Mouse (Mus musculus) erythroblast, embryonic 14.5 days (primary cell): ENCODE data around the gene Fam160a1. TPM values are rescaled to one million over a fixed set of nuclear protein-coding genes. Genes with fewer than 3 reads are reported as not detected.

Source experiments
- H3K27me3 ChIP-seq: 2 replicates; pipeline ENCODE4 v1.6.1; 2012; ENCODE audit warnings: inconsistent platforms; ENCODE audit not compliant: control insufficient read depth
- H3K36me3 ChIP-seq: 2 replicates; pipeline ENCODE4 v1.6.1; 2012; ENCODE audit warnings: mild to moderate bottlenecking, inconsistent platforms; ENCODE audit not compliant: control insufficient read depth
- H3K4me1 ChIP-seq: 2 replicates; pipeline ENCODE4 v1.6.1; 2012; ENCODE audit warnings: inconsistent platforms; ENCODE audit not compliant: control insufficient read depth
- H3K4me3 ChIP-seq: replicated peaks from 2 replicates; pipeline ENCODE3; 2012; ENCODE audit warnings: moderate library complexity, mild to moderate bottlenecking, inconsistent platforms
- H3K9me3 ChIP-seq: 2 replicates; pipeline ENCODE4 v1.6.1; 2012; ENCODE audit warnings: low read length, inconsistent platforms, mixed read lengths; ENCODE audit not compliant: control insufficient read depth
- GATA1 ChIP-seq: IDR thresholded peaks from 2 replicates; pipeline ENCODE4 v1.6.1; 2012; ENCODE audit warnings: low read length, inconsistent platforms, mixed read lengths
- TAL1 ChIP-seq: IDR thresholded peaks from 3 replicates; pipeline ENCODE4 v1.6.1; 2012; ENCODE audit warnings: low read length, inconsistent platforms, mixed read lengths
- polyA plus RNA-seq: library from polyadenylated mRNA; stranded (reverse); fragments of >175 nt; gene quantifications from 2 replicates; pipeline ENCODE4 v1.2.3, GENCODE M21; 2012

The Fam160a1 gene
- polyA plus RNA-seq, 1 experiment, result 0.07 TPM

GRCm38 (mm10) chr3:85619345-85619744, 197.7 kb downstream of the Fam160a1 start:
- TF ChIP-seq GATA1, result no peak
- no peak for TF ChIP-seq TAL1

GRCm38 (mm10) chr3:85618885-85619284, 198.2 kb downstream of the Fam160a1 start:
- Histone ChIP-seq H3K9me3 (no peaks in the 10 kb centered on the region), H3K27me3 (no peaks in the 10 kb centered on the region), H3K4me1 (peaks cover 6% of the 10 kb centered on the region), H3K4me3 (no peak overlapping the region), H3K36me3 (peaks cover 22% of the 10 kb centered on the region)
- no peak for TF ChIP-seq TAL1
- no peak for TF ChIP-seq GATA1

More at GRCm38 (mm10) chr3:85619345-85619744, 197.7 kb downstream of the Fam160a1 start:
- Histone ChIP-seq H3K36me3 (peaks cover 22% of the 10 kb centered on the region), H3K27me3 (no peaks in the 10 kb centered on the region), H3K9me3 (no peaks in the 10 kb centered on the region), H3K4me1 (peaks cover 6% of the 10 kb centered on the region), H3K4me3 (no peak overlapping the region)

GRCm38 (mm10) chr3:85616389-85616788, 200.7 kb downstream of the Fam160a1 start:
- TF ChIP-seq GATA1 (no peak), TAL1 (no peak)
- no peaks in the 10 kb centered on the region for H3K9me3 ChIP-seq
- H3K4me1 ChIP-seq, result peaks cover 6% of the 10 kb centered on the region
- no peak overlapping the region for H3K4me3 ChIP-seq
- H3K36me3 ChIP-seq, result peaks cover 22% of the 10 kb centered on the region
- no peaks in the 10 kb centered on the region for H3K27me3 ChIP-seq

Other genes with a start within 250 kb of the Fam160a1 start
- gene Gatb, start 243.2 kb downstream of the Fam160a1 start, polyA plus RNA-seq, result 0.07 and 0.21 TPM in 2 replicates
- gene Glt28d2, start 70.2 kb upstream of the Fam160a1 start, polyA plus RNA-seq, result 0.01 TPM in 1 of 2 replicates, not detected in the other
- gene Gm37240, start 70.2 kb upstream of the Fam160a1 start, polyA plus RNA-seq, result 0.03 TPM in 1 of 2 replicates, not detected in the other
- gene Sh3d19, start 153.8 kb upstream of the Fam160a1 start, polyA plus RNA-seq, result 0.11 and 0.37 TPM in 2 replicates
- not detected in 2 replicates for gene Prss48, start 185.2 kb upstream of the Fam160a1 start, polyA plus RNA-seq